Mouse (Mus musculus): ENCODE measurements at regions not wholly inside any gene's neighbourhood (a gene's known extent, or its start where the extent isn't known, plus 50 kb on each side); places are given as distances from the start of the nearest gene placed in this dataset.

DNA sequence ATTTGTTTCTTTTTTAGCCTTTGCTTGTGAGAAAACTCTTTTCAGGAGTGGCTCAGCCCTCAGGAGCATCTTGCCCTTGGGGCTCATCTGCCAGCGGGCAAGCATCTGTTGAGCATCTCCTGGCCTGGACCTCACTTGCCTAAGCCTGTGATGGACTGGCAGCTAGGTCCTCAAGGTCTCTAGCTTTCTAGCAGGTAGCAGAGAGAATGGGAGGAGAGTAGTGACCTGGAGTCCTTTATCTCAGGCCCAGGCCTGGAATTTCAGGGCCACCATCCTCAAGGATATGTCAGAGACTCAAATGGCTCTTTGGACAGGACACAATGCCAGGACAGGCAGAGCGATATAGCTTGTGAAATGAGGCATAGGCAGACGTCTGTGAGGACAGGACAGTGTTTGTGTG lies 59.3 kb upstream of the Klf13 start:
- TF ChIP-seq TAL1 (IDR thresholded peaks at IDR 0.05; ENCODE audit: low read length) (no peak), GATA1 (IDR thresholded peaks at IDR 0.05; ENCODE audit: low read length) (no peak)

Measured in erythroblast, embryonic 14.5 days (primary cell).